Mouse (Mus musculus) adrenal gland, adult 2 months (tissue): ENCODE results near the gene Ggact. TPM values are rescaled to one million over a fixed set of nuclear protein-coding genes. Genes with fewer than 3 reads are reported as not detected.
A peak's percentile ranks its signal among the peaks of the same experiment; 100 is the strongest.

Source experiments
- DNase-seq: peaks from one replicate; pipeline ENCODE4 v3.0.0; 2021
- polyA plus RNA-seq: library from polyadenylated mRNA; depleted of rRNA; stranded (reverse); fragments of >200 nt; gene quantifications from 2 replicates; pipeline ENCODE4 v1.2.3, GENCODE M21; 2012
- total RNA-seq, 2 experiments: library from RNA; stranded (reverse); gene quantifications; 2 replicates each; pipeline ENCODE4 v1.2.3; 2021

Gene Ggact
- total and polyA plus RNA-seq, 3 experiments, result 36.4 to 91.5 (median 55.0) TPM

GRCm38 (mm10) chr14:122867531-122868285 lies 45.8 kb downstream of the Ggact start:
- no peak for DNase-seq

- no peak for DNase-seq
Measured at GRCm38 (mm10) chr14:122865462-122866129, 48.0 kb downstream of the Ggact start.

GRCm38 (mm10) chr14:122862623-122863022 lies 50.9 kb downstream of the Ggact start:
- DNase-seq, result no peak

- DNase-seq, result no peak
Measured at GRCm38 (mm10) chr14:122859792-122860191, 53.8 kb downstream of the Ggact start.

GRCm38 (mm10) chr14:122852506-122853057 lies 61.0 kb downstream of the Ggact start:
- no peak for DNase-seq

- DNase-seq, result no peak
Measured at GRCm38 (mm10) chr14:122837018-122837417, 76.5 kb downstream of the Ggact start.

- DNase-seq, result no peak
Measured at GRCm38 (mm10) chr14:122836221-122836620, 77.3 kb downstream of the Ggact start.

- no peak for DNase-seq
Measured at GRCm38 (mm10) chr14:122835487-122836190, 77.9 kb downstream of the Ggact start.

GRCm38 (mm10) chr14:122834753-122835152 lies 78.8 kb downstream of the Ggact start:
- no peak for DNase-seq

- DNase-seq, result peak; percentile 33
Measured at GRCm38 (mm10) chr14:122833666-122834065, 79.9 kb downstream of the Ggact start.

- DNase-seq, result no peak
Measured at GRCm38 (mm10) chr14:122830433-122830832, 83.1 kb downstream of the Ggact start.

- peak; percentile 8 for DNase-seq
Measured at GRCm38 (mm10) chr14:122825464-122825863, 88.1 kb downstream of the Ggact start.

GRCm38 (mm10) chr14:122823791-122824190 lies 89.8 kb downstream of the Ggact start:
- no peak for DNase-seq

GRCm38 (mm10) chr14:122821002-122821401 lies 92.6 kb downstream of the Ggact start:
- DNase-seq, result no peak

- DNase-seq, result peak; percentile 8
Measured at GRCm38 (mm10) chr14:122800296-122800695, 113.3 kb downstream of the Ggact start.

GRCm38 (mm10) chr14:122793368-122793767 lies 120.2 kb downstream of the Ggact start:
- DNase-seq, result no peak

- DNase-seq, result no peak
Measured at GRCm38 (mm10) chr14:122790111-122790510, 123.4 kb downstream of the Ggact start.

- no peak for DNase-seq
Measured at GRCm38 (mm10) chr14:122788199-122788598, 125.4 kb downstream of the Ggact start.

- DNase-seq, result no peak
Measured at GRCm38 (mm10) chr14:122784701-122785100, 128.9 kb downstream of the Ggact start.

GRCm38 (mm10) chr14:122766448-122766847 lies 147.1 kb downstream of the Ggact start:
- DNase-seq, result no peak
